Mouse (Mus musculus) urinary bladder, postnatal 4 days (tissue): ENCODE results near the gene Ppp2r5b.

ENCODE experiments used
- DNase-seq, 2 experiments: peaks; one replicate each; pipeline ENCODE4 v3.0.0; 2021 to 2022; ENCODE audit warnings: low spot score in 2 of 2

Ppp2r5b gene

DNA sequence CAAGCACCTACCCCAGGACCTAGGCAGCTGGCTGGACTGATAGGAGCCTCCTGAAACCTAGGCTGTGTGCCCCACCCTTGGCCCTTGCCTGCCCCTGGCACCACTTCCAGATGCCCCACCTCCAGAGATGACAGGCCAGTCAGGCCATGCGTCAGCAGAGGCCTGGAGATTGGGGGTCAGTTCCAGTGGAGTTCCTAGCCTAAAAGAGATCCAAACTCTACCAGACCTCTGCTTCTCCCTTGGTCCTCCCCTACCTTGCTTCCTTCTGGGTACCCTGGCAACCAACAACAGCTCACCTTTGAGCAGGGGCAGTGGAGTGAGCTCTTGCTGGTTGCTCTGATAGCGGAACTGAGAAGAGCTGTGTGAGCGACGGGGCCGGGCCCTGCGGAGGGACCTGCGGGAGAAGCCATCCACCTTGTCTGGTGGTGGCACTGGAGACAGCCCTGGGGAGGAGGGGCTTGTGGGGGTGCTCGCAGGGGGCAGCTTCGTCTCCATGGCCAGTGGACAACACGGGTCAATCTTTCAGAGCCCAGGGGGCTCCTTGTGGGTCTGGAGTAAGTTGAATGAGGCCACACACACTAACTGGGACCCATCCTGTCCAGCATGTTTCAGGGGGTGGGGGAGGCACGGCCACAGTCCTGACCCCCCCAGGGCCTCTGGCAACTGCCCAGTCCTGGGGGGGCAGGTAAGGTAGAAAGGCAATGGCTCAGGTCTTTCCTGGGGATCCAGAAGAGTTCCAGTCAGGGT is 1.2 kb downstream of the Ppp2r5b start:
- DNase-seq, result no peak

DNA sequence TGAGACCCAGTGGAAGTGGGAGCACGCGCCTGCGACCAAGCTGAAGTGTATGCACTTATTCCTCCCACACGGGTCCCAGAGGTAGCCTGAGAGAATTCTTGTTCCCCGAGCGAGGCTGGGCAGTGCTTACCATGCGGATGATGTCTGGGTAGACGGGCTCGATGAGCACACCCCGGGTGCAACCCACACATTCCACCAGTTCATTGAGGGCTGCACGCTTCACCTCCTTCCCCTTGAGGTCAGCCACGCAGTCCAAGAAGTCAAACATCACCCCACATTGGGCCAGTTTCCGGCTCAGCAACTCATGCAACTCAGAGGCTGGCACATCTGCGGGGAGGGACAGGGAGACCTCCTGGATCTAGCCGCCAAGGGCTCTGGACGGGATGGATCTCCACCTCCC is 2.0 kb downstream of the Ppp2r5b start:
- no peak for DNase-seq

- no peak for DNase-seq
These were observed 4.6 kb downstream of the Ppp2r5b start for GRCm38 (mm10) chr19:6231036-6231435.

GRCm38 (mm10) chr19:6230411-6230810 is 5.3 kb downstream of the Ppp2r5b start:
- DNase-seq, result no peak

DNA sequence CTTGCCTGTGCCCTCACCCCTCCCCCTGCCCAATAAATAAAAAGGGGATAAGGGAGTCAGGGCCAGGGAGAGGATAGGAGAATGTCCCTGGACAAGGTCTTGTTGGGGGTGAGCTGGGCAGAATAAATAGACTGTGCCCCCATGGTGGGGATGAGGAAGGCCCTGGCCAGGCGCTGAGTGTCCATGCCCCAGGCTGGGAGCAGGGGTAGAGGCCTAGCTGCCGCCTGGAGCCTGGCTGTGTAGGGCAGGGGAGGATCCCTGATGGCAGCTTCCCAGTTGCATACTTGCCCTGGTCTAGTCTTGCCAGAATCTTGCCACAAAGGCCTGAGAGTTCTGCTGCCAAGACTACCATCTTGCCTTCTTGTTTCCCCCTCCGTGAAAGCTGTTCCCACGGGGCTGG is 7.8 kb downstream of the Ppp2r5b start:
- DNase-seq, result no peak

DNA sequence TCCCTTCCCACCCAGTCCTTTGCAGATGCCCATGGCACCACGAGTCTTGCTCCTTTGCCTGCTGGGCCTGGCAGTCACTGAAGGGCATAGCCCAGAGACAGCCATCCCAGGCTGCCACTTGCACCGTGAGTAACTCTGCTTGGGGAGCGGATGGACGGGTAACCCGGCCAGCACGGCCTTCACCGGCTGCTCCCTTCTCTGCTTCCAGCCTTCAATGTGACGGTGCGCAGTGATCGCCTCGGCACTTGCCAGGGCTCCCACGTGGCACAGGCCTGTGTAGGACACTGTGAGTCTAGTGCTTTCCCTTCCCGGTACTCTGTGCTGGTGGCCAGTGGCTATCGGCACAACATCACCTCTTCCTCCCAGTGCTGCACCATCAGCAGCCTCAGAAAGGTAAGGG is 8.9 kb downstream of the Ppp2r5b start:
- DNase-seq, result no peak

DNA sequence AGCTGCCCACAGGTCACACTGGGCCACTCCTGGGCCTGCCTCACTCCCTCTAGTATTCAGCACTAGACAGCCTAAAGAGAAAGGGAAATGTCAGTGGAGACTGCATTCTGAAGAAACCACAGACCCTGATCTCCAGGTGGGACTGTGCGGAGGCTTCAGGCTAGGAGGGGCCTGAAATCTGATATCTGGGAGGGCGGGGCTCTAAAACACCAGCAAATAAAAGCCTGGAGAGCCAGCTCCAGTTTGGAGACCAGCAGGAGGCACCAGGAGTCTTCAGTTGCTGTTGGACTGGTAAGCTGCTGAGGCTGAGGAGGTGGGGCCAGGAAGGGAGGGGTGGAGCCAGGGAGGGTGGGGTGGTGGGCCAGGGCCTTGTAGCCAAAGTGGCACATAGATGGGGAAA is 9.5 kb downstream of the Ppp2r5b start, which contains the start of gene Gpha2:
Gene Gpha2 (plus strand): TSS at position 246 of the 400 bp plus-strand sequence.
- DNase-seq, result no peak

- no peak for DNase-seq
These were observed 17.1 kb downstream of the Ppp2r5b start for GRCm38 (mm10) chr19:6218606-6219005.

- no peak for DNase-seq
These were observed 19.5 kb downstream of the Ppp2r5b start for GRCm38 (mm10) chr19:6216046-6216705.

DNA sequence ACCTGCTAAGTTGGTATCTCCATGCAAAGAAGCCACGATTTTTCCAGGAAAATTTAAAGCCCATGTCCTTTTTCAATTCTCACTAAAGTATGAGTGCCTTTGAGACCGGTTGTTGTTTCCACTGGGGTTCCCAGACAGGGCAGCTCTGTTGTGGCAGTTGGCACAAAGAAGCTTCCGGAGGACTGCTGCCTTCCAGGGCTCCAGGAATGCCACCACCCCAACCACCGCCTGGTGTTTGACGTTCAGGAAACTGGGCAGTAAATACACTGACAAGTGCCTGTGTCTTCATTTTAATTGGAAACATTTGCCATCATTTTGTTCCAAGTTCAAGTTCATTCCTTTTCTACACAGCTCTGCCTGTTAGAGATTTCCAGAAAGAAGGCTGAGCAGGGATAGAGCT is 29.0 kb downstream of the Ppp2r5b start:
- DNase-seq, result no peak

GRCm38 (mm10) chr19:6204265-6204664 is 31.4 kb downstream of the Ppp2r5b start:
- DNase-seq, result no peak

GRCm38 (mm10) chr19:6184131-6184530 is 51.5 kb downstream of the Ppp2r5b start, which contains the start of gene Majin:
Gene Majin, plus strand, starts transcription at chr19:6184388.
- DNase-seq, result no peak

DNA sequence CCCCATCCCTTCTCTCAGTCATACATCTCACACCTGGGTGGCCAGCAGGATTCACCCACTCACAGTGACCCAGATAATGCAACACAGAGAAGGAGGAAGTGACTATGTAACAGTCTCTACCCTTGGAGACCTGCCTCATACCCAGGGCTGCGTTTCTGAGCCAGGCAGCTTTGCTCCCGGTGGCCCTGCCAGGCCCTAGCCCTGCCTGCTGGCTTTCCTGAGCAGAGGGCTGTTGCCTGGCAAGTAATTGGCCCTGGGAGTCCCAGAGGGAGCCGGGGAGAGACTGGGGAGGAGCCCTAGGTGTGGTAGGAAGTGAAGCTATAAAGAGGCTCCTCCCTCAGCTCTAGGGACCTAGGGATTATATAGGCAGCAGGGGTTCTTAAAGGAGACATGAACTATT is 53.1 kb downstream of the Ppp2r5b start:
- DNase-seq, result no peak

GRCm38 (mm10) chr19:6181629-6182028 is 54.0 kb downstream of the Ppp2r5b start:
- DNase-seq, result no peak

- DNase-seq, result no peak
These were observed 56.9 kb downstream of the Ppp2r5b start for GRCm38 (mm10) chr19:6178775-6179174.
